Mouse (Mus musculus): ENCODE data around the gene Ube2o. TPM values are rescaled to one million over a fixed set of nuclear protein-coding genes. Genes with fewer than 3 reads are reported as not detected.
A peak's percentile ranks its signal among the peaks of the same experiment; 100 is the strongest.

Ube2o gene
- polyA plus RNA-seq, 1 experiment from 2014 or later, result 3.7 TPM

DNA sequence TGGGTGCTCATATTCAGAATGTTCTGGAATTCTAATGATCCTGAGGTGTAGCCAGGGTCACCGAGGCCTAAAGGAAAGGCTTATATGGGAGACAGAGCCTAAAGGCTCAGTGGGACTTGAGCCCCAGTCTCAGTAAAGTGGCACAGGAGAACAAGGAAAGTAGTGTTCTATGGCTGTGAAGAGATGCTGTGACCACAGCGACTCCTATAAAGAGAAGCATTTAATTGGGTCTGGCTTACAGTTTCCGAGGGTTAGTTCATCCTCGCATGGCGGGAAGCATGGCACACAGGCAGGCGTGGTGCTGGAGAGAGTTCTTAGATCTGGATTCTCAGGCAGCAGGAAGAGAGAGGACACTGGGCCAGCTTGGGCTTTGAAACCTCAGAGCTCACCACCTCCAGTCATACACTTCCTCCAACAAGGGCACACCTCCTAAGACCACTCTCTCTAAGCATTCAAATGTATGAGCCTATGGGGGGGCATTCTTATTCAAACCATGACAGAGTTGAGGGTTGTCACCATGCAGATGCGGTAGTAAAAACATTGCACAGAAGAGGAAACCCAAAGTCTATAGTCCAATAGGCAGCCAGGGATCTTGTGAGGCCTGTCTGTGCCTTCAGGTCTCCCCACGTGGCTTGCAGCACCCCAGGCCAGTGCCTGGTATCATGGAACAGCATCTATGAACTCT lies 52.5 kb downstream of the Ube2o start:
- no peak for ATAC-seq
- H3K27me3 ChIP-seq (replicated peaks; ENCODE audit: control insufficient read depth, insufficient read depth, low read length), result peaks cover 29% of the 10 kb centered on the region
- no peak overlapping the region for H3K4me3 ChIP-seq (ENCODE audit: low read length)
- peaks cover 31% of the 10 kb centered on the region for H3K4me1 ChIP-seq (ENCODE audit: control insufficient read depth, insufficient read depth, low read length)
- 80% methylated on average over 8 of the region's 8 CpGs for WGBS
- H3K27ac ChIP-seq (ENCODE audit: low read length), result no peak overlapping the region
- H3K9ac ChIP-seq (ENCODE audit: low read depth, low read length), result no peak overlapping the region
- no peaks in the 10 kb centered on the region for H3K36me3 ChIP-seq (ENCODE audit: control insufficient read depth, insufficient read depth, low read length)
- no peaks in the 10 kb centered on the region for H3K9me3 ChIP-seq (ENCODE audit: control insufficient read depth, low read length)
- no peak overlapping the region for H3K4me2 ChIP-seq (ENCODE audit: low read depth, low read length)

DNA sequence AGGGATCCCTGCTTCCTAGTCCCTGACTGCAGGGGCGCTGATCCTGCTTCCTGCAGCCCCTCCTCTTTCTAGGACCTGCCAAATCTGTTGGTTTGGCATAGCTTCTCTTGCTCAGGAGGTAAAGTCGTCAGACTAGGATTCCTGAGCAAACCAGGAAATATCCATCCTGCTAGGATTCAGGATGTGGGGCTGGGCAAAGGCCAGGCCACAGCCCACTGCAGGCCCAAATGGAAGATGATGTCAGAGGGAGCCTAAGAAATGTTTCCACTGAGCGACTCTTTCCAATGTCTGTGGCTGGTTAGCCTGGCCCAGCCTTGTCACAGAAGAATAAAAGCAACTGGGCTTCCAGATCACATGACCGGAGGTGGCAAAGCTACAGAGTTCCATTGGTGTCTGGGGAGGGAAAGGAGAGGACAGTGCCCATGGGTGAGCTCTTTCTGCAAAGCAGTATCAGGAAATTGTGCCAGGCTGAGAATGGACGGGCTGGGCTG lies 57.5 kb downstream of the Ube2o start:
- H3K9me3 ChIP-seq (ENCODE audit: control insufficient read depth, low read length), result no peaks in the 10 kb centered on the region
- ATAC-seq, result peak; percentile 64; the same call in 1 of the 2 replicates
- no peaks in the 10 kb centered on the region for H3K36me3 ChIP-seq (ENCODE audit: control insufficient read depth, insufficient read depth, low read length)
- no peak overlapping the region for H3K4me3 ChIP-seq (ENCODE audit: low read length)
- no peak overlapping the region for H3K9ac ChIP-seq (ENCODE audit: low read depth, low read length)
- no peak overlapping the region for H3K4me2 ChIP-seq (ENCODE audit: low read depth, low read length)
- WGBS, result 49% methylated on average over 5 of the region's 5 CpGs
- no peaks in the 10 kb centered on the region for H3K27me3 ChIP-seq (replicated peaks; ENCODE audit: control insufficient read depth, insufficient read depth, low read length)
- H3K4me1 ChIP-seq (ENCODE audit: control insufficient read depth, insufficient read depth, low read length), result peaks cover 16% of the 10 kb centered on the region
- peak overlapping the region; percentile 34; the same call in 1 of the 2 replicates for H3K27ac ChIP-seq (ENCODE audit: low read length)

DNA sequence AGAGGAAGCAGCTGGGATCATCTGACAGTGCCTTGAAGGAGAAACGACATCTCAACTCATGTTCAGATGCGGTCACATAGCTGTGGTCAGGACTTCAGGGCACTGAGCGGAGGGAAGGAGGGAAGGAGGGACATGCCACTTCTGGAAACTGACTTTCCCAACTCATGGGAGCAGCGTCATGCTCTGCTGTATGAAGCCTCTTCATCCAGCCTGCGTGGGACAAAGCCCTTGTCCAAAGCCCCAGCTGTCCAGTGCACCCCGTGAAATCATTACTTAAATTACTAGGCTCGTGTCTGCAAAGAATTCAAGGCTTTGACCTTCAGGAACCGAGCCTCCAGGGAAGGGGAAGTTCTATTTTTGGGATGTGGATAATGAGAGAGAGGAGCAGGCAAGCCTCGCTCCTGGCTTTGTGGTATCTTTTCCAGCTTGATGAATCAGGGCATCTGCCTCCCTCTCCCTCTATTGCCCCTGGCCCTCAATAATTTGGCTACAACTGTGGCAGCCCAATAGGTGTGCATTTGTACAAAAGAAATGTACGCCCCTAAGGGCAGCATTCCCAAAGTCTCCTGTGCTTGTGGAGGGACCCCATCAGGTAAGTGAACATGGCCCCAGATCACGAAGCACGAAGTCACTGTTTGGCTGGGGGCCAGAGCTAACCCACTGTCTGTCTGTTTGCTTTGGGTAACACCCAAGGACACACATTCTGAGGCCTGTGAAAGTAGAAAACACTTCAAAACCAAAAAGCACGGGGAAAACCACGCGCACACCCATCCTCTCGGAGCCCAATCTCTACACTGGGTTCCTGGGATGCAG lies 58.2 kb downstream of the Ube2o start:
- Histone ChIP-seq H3K9ac (ENCODE audit: low read depth, low read length) (no peak overlapping the region), H3K9me3 (ENCODE audit: control insufficient read depth, low read length) (no peaks in the 10 kb centered on the region), H3K4me3 (ENCODE audit: low read length) (no peak overlapping the region), H3K4me1 (ENCODE audit: control insufficient read depth, insufficient read depth, low read length) (peaks cover 20% of the 10 kb centered on the region), H3K4me2 (ENCODE audit: low read depth, low read length) (no peak overlapping the region), H3K27ac (ENCODE audit: low read length) (peak overlapping the region; percentile 34; the same call in 1 of the 2 replicates), H3K36me3 (ENCODE audit: control insufficient read depth, insufficient read depth, low read length) (no peaks in the 10 kb centered on the region), H3K27me3 (replicated peaks; ENCODE audit: control insufficient read depth, insufficient read depth, low read length) (no peaks in the 10 kb centered on the region)
- ATAC-seq, result no peak
- WGBS, result 55% methylated on average over 16 of the region's 16 CpGs

DNA sequence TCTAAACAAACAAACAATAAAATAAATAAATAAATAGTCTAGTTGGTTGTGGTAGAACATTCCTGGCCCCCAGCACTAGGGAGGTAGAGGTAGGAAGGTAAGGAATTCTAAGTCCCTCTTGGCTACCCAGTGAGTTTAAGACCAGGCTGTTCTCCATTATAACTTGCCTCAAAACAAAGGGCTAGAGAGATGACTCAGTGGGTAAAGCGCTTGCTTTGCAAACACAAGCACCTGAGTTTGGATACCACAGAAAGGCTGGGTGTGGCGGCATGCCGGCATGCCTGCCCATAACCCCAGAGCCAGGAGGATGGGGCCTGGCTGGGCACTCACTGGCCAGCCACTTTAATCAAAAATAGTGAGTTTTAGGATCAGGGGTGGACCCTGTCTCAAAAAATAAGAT lies 59.2 kb downstream of the Ube2o start:
- ATAC-seq, result no peak
- no peak overlapping the region for H3K9ac ChIP-seq (ENCODE audit: low read depth, low read length)
- no peak overlapping the region for H3K4me3 ChIP-seq (ENCODE audit: low read length)
- no peaks in the 10 kb centered on the region for H3K9me3 ChIP-seq (ENCODE audit: control insufficient read depth, low read length)
- no peak overlapping the region for H3K4me2 ChIP-seq (ENCODE audit: low read depth, low read length)
- H3K27me3 ChIP-seq (replicated peaks; ENCODE audit: control insufficient read depth, insufficient read depth, low read length), result no peaks in the 10 kb centered on the region
- no peak overlapping the region for H3K27ac ChIP-seq (ENCODE audit: low read length)
- no peaks in the 10 kb centered on the region for H3K36me3 ChIP-seq (ENCODE audit: control insufficient read depth, insufficient read depth, low read length)
- peaks cover 24% of the 10 kb centered on the region for H3K4me1 ChIP-seq (ENCODE audit: control insufficient read depth, insufficient read depth, low read length)
- 55% methylated on average over 3 of the region's 3 CpGs for WGBS

DNA sequence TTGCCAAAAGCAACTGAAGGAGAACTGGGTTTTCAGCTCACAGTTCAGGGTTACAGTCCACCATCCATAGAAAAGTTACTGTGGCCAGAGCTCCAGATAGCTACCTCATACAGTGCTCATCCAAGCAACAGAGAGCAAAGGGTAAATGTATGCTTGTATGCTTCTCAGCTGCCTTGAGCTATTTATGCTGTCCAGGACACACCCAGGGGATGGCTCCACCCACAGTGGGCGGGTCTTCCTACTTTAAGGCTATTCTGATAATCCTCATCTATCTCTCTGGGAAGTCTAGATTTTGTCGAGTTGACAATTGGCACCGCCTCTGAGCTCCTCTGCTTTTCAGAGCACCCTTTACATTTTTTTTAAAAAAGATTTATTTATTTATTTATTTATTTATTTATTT lies 60.1 kb downstream of the Ube2o start:
- Histone ChIP-seq H3K9me3 (ENCODE audit: control insufficient read depth, low read length) (no peaks in the 10 kb centered on the region), H3K4me2 (ENCODE audit: low read depth, low read length) (no peak overlapping the region), H3K27ac (ENCODE audit: low read length) (no peak overlapping the region), H3K4me3 (ENCODE audit: low read length) (no peak overlapping the region), H3K9ac (ENCODE audit: low read depth, low read length) (no peak overlapping the region), H3K27me3 (replicated peaks; ENCODE audit: control insufficient read depth, insufficient read depth, low read length) (no peaks in the 10 kb centered on the region), H3K4me1 (ENCODE audit: control insufficient read depth, insufficient read depth, low read length) (peaks cover 24% of the 10 kb centered on the region), H3K36me3 (ENCODE audit: control insufficient read depth, insufficient read depth, low read length) (no peaks in the 10 kb centered on the region)
- ATAC-seq, result peak; percentile 47; the same call in 1 of the 2 replicates
- WGBS, result 58% methylated on average over 3 of the region's 3 CpGs

DNA sequence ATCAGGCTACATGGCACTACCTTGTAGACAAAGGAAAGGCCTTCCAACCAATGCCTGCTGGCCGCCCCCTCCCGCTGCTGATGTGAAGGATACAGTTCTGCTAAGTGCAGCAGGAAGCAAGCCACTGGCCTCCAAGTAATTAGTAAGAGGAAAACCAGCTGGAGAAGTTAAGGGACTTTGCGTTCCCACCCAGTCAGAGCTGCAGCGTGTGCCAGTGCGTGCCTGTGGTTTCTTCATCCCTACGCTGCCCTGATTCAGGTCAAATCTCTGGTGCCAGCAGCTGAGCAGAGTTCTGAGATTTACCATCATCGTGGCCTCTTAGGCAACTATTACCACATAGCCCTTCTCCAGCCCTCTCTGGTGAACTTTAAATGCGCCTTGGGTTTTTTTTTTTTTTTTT lies 62.8 kb downstream of the Ube2o start:
- Histone ChIP-seq H3K4me1 (ENCODE audit: control insufficient read depth, insufficient read depth, low read length) (peaks cover 18% of the 10 kb centered on the region), H3K27me3 (replicated peaks; ENCODE audit: control insufficient read depth, insufficient read depth, low read length) (no peaks in the 10 kb centered on the region), H3K27ac (ENCODE audit: low read length) (peak overlapping the region; percentile 54), H3K4me2 (ENCODE audit: low read depth, low read length) (no peak overlapping the region), H3K36me3 (ENCODE audit: control insufficient read depth, insufficient read depth, low read length) (no peaks in the 10 kb centered on the region), H3K9me3 (ENCODE audit: control insufficient read depth, low read length) (no peaks in the 10 kb centered on the region), H3K4me3 (ENCODE audit: low read length) (no peak overlapping the region), H3K9ac (ENCODE audit: low read depth, low read length) (no peak overlapping the region; the same call in 1 of the 2 replicates)
- peak; percentile 51; the same call in 1 of the 2 replicates for ATAC-seq
- 41% methylated on average over 8 of the region's 8 CpGs for WGBS

DNA sequence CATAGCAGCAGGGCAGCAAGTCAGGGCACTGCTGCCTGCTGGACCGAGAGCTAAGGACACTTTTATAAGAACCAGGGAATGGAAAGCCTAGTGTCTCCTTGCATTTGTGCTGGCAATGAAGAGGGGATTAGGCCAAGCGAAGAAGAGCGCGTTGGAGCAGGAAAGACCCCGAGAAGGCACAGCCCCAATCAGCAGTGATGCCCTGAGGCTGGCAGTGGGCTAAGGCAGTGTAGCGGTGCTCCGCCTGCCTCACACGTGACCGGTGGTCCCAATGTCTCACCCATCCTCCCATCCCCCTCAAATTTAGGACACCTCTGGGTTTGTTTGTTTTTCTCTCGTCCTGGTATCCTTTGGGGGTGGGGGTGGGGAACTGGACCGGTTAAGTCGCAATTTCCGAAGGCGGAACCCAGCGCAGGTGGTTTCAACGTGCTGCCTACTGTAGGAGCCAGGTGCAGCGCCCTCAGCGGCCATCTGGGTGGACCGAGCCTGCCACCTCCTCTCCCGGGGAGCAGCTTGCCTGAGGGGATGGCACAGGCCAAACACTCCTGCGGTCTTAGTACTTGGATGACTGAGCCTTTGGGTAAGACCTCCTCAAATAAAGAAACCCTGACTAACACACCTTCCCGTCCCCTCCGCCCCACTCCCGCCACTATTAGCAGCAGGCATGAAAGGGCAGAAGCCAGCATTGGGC lies 65.8 kb downstream of the Ube2o start:
- 22% methylated on average over 24 of the region's 24 CpGs for WGBS
- H3K9me3 ChIP-seq (ENCODE audit: control insufficient read depth, low read length), result no peaks in the 10 kb centered on the region
- no peak overlapping the region for H3K4me3 ChIP-seq (ENCODE audit: low read length)
- no peak for ATAC-seq
- H3K36me3 ChIP-seq (ENCODE audit: control insufficient read depth, insufficient read depth, low read length), result no peaks in the 10 kb centered on the region
- H3K9ac ChIP-seq (ENCODE audit: low read depth, low read length), result no peak overlapping the region
- H3K27me3 ChIP-seq (replicated peaks; ENCODE audit: control insufficient read depth, insufficient read depth, low read length), result no peaks in the 10 kb centered on the region
- no peak overlapping the region for H3K27ac ChIP-seq (ENCODE audit: low read length)
- no peak overlapping the region for H3K4me2 ChIP-seq (ENCODE audit: low read depth, low read length)
- peaks cover 8% of the 10 kb centered on the region; the same call in 1 of the 2 replicates for H3K4me1 ChIP-seq (ENCODE audit: control insufficient read depth, insufficient read depth, low read length)

DNA sequence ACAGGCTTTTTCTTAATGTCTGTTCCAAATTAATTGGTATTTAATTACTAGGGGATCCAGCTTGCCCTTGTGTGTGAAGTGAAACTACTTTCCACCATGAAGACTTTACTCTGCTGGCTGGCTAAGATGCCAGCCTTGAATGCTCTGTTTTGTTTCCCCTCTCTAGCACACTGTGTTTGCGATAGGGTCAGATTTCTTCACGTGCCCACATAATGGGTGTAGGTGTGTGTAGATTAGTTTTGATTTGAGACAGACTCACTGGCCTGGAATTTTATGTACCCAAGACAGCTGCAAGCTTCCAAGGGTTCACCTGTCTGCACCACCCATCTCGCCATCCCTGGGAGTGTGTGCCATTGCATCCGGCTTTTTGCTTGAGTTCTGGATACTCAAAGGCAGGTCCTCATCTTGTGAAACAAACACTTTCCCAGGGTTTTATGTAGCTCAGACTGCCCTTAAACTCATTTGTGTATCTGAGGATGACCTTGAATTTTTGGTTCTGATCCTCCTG lies 67.7 kb downstream of the Ube2o start:
- Histone ChIP-seq H3K4me1 (ENCODE audit: control insufficient read depth, insufficient read depth, low read length) (peaks cover 7% of the 10 kb centered on the region; the same call in 1 of the 2 replicates), H3K36me3 (ENCODE audit: control insufficient read depth, insufficient read depth, low read length) (no peaks in the 10 kb centered on the region), H3K4me2 (ENCODE audit: low read depth, low read length) (no peak overlapping the region), H3K27me3 (replicated peaks; ENCODE audit: control insufficient read depth, insufficient read depth, low read length) (no peaks in the 10 kb centered on the region), H3K9me3 (ENCODE audit: control insufficient read depth, low read length) (no peaks in the 10 kb centered on the region), H3K27ac (ENCODE audit: low read length) (no peak overlapping the region), H3K4me3 (ENCODE audit: low read length) (no peak overlapping the region), H3K9ac (ENCODE audit: low read depth, low read length) (no peak overlapping the region)
- WGBS, result 73% methylated on average over 4 of the region's 4 CpGs
- no peak for ATAC-seq

DNA sequence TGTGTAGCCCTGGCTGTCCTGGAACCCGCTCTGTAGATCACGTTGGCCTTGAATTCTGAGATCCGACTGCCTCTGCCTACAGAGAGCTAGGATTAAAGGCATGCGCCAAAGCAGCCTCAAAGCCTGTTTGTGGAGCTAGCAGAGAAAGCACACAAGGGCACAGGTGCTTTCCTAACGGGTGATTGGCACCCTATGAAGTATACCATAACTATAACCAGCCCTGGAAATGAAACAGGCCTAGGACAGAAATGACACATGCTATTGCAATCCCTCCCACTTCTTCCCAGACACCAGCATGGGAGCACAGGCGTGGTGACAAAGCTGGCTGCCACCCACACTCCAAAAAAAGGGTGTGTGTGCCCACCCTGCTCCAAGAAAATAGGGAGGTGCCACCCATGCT lies 68.3 kb downstream of the Ube2o start:
- 86% methylated on average over 6 of the region's 6 CpGs for WGBS

More for the DNA sequence above, 68.3 kb downstream of the Ube2o start:
- H3K27me3 ChIP-seq (replicated peaks; ENCODE audit: control insufficient read depth, insufficient read depth, low read length), result no peaks in the 10 kb centered on the region
- H3K9me3 ChIP-seq (ENCODE audit: control insufficient read depth, low read length), result no peaks in the 10 kb centered on the region
- 0 out of 2 replicates have a peak, but pooled peaks cover 4% of the 10 kb centered on the region for H3K4me1 ChIP-seq (ENCODE audit: control insufficient read depth, insufficient read depth, low read length)
- no peak overlapping the region for H3K27ac ChIP-seq (ENCODE audit: low read length)
- no peak for ATAC-seq
- no peak overlapping the region for H3K4me2 ChIP-seq (ENCODE audit: low read depth, low read length)
- H3K36me3 ChIP-seq (ENCODE audit: control insufficient read depth, insufficient read depth, low read length), result no peaks in the 10 kb centered on the region
- no peak overlapping the region for H3K4me3 ChIP-seq (ENCODE audit: low read length)
- H3K9ac ChIP-seq (ENCODE audit: low read depth, low read length), result no peak overlapping the region

Measured in intestine, embryonic 16.5 days (tissue).